Mouse (Mus musculus): Measurements from ENCODE around the gene Rundc3a.
"Not testable (repeated sequence)": the region's sequence is repeated elsewhere in the genome, so short reads cannot be mapped to it uniquely, and the experiment has no call there.

The Rundc3a gene

GRCm38 (mm10) chr11:102367504-102368280 is 25.5 kb upstream of the Rundc3a start:
- no peak for DNase-seq (ENCODE audit: low spot score)

- no peak for DNase-seq (ENCODE audit: low spot score)
Measured at GRCm38 (mm10) chr11:102368347-102368746, 24.9 kb upstream of the Rundc3a start.

DNA sequence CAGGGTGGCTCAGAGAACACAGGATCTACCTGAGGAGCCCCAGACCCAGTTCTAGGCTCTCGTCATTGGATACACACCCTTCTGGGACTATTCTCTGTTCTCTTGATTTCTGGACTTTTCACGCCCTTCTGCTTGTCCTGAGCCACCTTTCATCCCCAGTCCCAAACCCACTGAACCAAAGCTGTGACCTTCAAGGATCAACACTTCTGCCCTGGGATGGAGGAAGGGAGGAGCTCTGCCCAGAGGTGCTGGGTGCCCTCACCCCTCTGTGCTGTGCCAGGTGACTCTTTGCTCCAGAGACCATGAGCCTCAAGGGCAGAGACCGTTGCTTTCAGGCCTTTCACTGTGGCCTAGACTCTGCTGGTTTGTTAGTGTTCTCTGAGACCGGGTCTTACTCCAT is 23.9 kb upstream of the Rundc3a start:
- DNase-seq (ENCODE audit: low spot score) = no peak

GRCm38 (mm10) chr11:102370285-102370684 is 22.9 kb upstream of the Rundc3a start:
- DNase-seq (ENCODE audit: low spot score) = no peak

GRCm38 (mm10) chr11:102371926-102372685 is 21.1 kb upstream of the Rundc3a start:
- no peak for DNase-seq (ENCODE audit: low spot score)

DNA sequence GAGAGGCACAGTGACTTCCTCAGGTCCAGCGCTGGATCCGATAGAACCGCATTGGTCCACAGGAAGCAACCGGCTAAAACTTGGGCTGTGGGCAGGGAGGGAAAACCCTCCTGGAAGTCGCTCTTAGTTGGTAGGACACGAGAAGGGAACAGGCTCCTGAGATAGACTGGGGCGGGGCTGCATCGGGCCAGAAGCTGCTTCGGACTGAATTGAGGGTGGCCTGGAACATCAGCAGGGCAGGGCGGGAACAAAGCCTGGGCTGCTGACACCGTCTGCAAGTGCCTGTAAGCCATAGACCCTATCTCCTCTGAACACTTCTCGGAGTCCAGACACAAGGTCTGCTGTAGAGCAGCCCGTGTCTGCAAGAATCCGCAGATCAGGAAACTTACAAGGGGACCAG is 20.3 kb upstream of the Rundc3a start:
- no peak for DNase-seq (ENCODE audit: low spot score)

DNA sequence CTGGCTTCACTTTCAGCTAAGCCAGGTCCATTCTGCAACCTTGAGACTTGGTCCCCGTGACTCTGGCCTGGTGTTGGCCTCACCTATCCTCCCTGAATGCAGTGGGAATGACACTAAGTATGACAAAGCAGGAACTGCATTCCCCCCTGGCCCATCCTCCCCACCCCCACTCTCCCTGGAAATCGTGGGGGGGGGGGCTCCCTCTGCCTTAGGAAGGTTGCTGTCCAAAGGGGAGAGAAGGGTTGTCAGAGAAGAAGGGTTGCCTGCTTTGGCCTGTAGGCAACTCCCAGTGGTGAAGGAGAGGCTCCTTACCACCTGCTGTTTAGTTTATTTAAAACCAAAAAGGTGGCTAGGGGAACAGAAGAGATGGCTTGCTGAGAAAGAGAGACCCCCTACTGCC is 19.6 kb upstream of the Rundc3a start:
- DNase-seq (ENCODE audit: low spot score) = no peak

DNA sequence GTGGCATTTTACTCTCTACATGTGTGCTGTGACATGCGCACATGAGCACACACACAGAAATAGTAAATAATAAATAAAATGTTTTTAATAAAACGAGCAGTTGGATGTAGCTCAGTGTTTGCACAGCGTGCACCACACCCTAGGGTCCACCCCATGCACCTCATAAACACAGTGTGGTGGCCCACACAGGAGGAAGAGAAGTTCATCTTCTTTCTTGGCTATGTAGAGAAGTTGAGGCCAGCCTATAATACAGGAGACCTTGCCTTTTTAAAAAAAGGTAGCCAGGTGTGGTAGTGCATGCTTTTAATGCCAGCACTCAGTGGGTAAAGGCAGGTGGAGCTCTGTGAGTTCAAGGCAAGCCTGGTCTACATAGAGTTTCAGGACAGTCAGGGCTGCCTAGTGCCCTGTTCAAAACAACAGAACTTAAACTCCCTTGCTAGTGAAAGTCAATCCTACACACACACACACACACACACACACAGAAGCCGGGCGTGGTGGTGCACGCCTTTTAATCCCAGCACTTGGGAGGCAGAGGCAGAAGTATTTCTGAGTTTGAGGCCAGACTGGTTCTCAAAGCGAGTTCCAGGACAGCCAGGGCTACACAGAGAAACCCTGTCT is 19.0 kb upstream of the Rundc3a start:
- no peak for DNase-seq (ENCODE audit: low spot score)

DNA sequence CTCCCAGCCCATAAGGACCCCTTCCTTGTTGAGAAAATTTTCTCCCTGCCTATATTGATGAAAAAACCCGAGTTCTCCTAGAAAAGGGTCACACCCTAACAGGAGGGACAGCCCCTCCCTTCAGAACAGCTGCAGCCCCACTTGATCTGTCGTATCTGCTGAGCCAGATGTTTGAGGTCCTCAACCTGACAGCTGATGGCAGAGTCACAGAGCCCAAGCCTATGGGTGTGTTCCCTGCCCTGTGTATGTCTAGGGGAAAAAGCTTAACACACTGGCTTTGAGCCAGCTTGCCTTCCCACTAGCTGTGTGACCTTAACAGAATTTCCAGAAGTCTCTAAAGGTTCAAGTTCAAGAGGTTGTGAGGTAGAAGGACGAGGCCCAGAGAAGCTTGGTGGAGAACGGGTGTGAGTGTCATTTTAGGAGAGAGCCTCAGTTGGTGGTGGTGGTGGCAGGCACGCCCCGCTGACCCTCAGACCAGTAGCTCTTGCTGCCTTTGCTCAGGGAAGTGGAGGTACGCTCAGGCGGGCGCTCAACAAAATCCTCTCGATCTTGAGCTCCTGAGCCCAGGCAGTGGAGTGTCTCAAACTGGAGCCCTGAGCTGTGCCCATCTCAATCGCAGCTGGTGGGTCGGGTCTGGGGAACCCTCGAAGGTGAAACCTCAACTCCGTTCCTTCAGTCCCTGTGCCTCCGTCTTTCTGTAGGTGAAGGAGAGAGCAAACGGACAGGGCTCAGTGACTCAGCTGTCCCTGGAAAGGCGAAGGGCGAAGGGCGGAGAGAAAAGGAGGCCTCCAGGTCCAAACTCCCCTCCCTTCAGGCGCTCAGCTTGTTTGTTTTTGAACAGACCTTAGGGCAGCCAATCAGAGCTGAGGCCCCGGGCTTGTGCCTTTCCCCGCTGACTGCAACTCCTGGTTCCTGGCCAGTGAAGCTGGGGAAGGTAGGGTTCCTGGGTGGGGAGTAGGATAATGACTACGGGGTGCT is 17.7 kb upstream of the Rundc3a start:
- DNase-seq (ENCODE audit: low spot score) = peak; percentile 45

DNA sequence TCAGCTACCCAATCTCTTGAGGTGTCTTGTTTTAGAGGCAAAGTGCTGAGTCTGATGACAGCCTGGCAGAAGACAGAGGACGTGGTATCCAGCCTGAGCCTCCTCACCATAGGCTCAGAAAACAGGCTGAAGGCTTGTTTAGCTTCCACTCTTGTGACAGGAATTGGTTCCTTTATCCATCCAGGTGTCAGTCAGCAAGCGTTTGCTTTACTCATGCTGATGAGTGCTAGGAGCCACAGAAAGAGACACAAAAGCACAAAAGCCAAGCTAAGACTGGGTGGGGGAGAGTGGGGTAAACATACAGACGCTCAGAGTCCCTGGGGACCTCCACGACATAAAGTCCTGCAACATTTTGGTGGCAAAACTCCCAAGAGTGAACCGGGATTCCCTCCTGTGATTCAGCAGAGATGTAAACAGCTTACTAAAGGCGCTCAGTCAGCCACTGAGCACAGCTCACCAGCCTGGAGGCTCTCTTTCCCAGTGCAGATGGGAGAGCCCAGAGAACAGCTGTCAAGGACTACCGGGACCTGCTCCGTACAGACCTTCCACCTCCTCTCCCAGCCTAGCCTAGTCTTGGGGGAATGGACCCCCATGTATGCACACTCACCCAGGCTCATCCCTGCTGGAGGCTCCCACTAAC is 16.9 kb upstream of the Rundc3a start:
- DNase-seq (ENCODE audit: low spot score) = peak; percentile 31

DNA sequence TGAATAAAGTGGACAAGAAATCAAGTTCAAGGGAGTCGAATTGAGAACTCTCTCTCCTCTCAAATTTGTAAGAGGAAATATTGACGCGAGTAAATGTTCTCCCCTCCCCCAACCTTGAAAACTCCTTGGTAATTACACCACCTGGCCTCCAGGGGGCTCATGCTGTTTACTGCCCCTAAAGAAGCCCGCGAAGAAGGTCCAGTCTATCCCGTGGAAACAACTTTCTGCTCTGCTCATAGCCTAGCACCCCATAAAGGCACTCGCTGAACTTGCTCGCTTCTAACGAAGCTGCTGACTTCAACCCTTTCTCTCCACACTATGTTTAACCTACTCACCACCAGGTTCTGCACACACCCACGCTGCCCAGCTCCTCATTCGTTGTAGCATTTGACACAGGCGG is 16.0 kb upstream of the Rundc3a start:
- peak; percentile 38 for DNase-seq (ENCODE audit: low spot score)

DNA sequence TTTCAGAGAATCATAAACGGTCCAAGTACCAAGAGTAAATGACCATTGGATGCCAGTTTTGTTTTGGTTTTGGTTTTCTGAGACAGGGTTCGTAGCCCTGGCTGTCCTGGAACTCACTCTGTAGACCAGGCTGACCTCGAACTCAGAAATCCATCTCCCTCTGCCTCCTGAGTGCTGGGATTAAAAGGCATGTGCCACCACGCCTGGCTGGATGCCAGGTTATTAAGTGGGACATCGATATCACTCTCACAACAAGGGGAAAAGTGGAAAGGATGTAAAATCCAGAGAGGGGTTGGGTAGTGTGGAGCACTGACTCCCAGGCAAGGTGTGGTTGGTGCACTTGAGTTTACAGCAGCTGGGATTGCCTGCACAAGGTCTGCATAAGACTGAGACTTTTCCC is 13.1 kb upstream of the Rundc3a start:
- no peak for DNase-seq (ENCODE audit: low spot score)

DNA sequence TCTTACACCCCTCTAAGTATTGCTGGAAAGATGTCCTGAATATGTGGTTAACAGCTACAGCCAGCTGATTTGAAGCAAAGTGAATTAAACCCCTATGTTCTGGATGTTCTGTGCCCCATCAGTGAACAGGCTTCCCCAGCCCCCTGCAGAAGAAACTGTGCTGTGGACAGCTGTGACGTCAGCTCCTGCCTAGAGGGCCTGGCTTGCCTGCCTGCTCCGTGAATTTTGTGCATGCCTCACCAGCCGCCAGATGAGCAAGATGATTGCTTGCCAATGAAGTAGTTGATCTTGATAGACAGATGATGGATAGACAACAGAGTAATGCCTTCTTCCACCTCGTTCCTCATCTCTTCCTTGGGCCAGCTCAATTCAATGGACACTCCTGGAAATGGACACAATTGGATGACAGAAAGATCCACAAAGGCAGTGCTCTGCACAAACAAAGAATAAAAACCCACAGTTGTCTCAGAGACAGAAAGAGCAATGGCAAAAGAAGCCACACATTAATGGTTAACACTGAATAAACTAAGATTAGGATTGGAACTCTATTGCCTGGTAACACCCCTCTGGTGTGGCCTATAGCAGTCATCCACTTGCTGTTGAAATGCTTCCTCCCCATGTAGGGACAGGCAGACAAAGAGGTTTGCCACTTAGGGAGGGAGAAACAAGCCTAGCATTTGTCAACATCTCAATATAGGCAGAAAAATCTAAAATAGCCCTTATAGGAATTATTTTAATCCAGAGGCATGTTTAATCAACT is 11.7 kb upstream of the Rundc3a start:
- DNase-seq (ENCODE audit: low spot score) = no peak

GRCm38 (mm10) chr11:102382794-102383193 is 10.4 kb upstream of the Rundc3a start:
- no peak for DNase-seq (ENCODE audit: low spot score)

- no peak for DNase-seq (ENCODE audit: low spot score)
Measured at GRCm38 (mm10) chr11:102383365-102384136, 9.7 kb upstream of the Rundc3a start.

DNA sequence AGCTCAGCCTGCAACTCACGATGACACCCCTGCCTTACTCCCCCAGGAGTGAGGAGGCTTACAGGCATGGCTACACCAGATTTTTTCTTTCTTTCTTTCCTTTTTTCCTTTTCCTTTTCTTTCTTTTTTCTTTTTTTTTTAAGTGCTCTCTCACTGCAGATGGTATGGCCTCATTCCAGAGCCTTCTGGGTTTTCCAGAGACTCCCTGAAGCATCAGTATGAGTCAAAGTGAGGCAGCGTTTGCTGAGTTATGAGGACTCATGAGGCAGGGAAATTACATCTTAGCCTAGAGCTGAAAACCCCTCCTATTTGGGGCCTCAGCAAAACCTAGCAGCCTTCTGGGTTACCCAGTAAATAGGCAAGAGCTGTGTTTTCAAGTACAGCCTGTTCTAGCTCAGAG is 8.8 kb upstream of the Rundc3a start:
- no peak for DNase-seq (ENCODE audit: low spot score)

GRCm38 (mm10) chr11:102385075-102385474 is 8.1 kb upstream of the Rundc3a start:
- no peak for DNase-seq (ENCODE audit: low spot score)

DNA sequence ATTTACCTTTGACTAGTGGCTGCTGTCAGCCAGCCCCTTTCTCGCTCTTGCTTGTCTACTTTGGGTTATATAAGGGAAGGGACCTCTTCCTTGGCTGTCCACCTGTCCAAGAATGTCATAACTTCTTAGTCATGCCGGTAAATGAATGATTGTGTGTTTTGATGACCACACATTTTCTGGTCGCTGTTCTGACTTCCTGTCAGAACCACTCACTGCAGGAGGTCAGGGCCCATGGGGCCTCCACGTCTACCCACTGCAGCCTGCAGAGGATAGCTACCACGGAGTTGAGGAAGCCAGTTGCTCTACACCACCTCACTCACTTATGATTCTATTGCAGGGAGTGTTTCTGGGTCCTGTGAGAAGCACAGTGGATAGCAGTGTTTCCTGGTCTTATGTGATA is 7.1 kb upstream of the Rundc3a start:
- DNase-seq (ENCODE audit: low spot score) = no peak

GRCm38 (mm10) chr11:102389436-102389835 is 3.8 kb upstream of the Rundc3a start:
- DNase-seq (ENCODE audit: low spot score) = not testable (repeated sequence)
